Mouse (Mus musculus): ENCODE measurements around the gene Cdk5rap3. TPM values are rescaled to one million over a fixed set of nuclear protein-coding genes. Genes with fewer than 3 reads are reported as not detected.

The Cdk5rap3 gene
- polyA plus RNA-seq, 1 experiment from 2014 or later = 50.4 TPM

- Histone ChIP-seq H3K4me3 (no peak overlapping the region), H3K4me1 (peaks cover 28% of the 10 kb centered on the region), H3K4me2 (no peak overlapping the region), H3K9ac (no peak overlapping the region; the same call in 1 of the 2 replicates), H3K27ac (replicated peaks) (no peak overlapping the region), H3K9me3 (no peaks in the 10 kb centered on the region), H3K36me3 (no peaks in the 10 kb centered on the region), H3K27me3 (replicated peaks) (peaks cover 38% of the 10 kb centered on the region)
- WGBS = 46% methylated on average over 8 of the region's 8 CpGs
- ATAC-seq (ENCODE audit: extremely low read depth, insufficient number of reproducible peaks, low FRiP score, low TSS enrichment) = no peak
Measured at GRCm38 (mm10) chr11:96931327-96932062, 15.2 kb upstream of the Cdk5rap3 start.

- H3K27me3 ChIP-seq (replicated peaks) = peaks cover 40% of the 10 kb centered on the region
- no peaks in the 10 kb centered on the region for H3K9me3 ChIP-seq
- H3K4me1 ChIP-seq = peaks cover 22% of the 10 kb centered on the region
- H3K27ac ChIP-seq (replicated peaks) = no peak overlapping the region
- no peak overlapping the region for H3K4me3 ChIP-seq
- ATAC-seq (ENCODE audit: extremely low read depth, insufficient number of reproducible peaks, low FRiP score, low TSS enrichment) = no peak
- 49% methylated on average over 9 of the region's 9 CpGs for WGBS
- H3K9ac ChIP-seq = no peak overlapping the region
- no peak overlapping the region; the same call in 1 of the 2 replicates for H3K4me2 ChIP-seq
- no peaks in the 10 kb centered on the region for H3K36me3 ChIP-seq
Measured at GRCm38 (mm10) chr11:96929766-96930331, 13.6 kb upstream of the Cdk5rap3 start.

GRCm38 (mm10) chr11:96929096-96929765, 12.9 kb upstream of the Cdk5rap3 start:
- H3K4me2 ChIP-seq = no peak overlapping the region
- ATAC-seq (ENCODE audit: extremely low read depth, insufficient number of reproducible peaks, low FRiP score, low TSS enrichment) = no peak
- no peaks in the 10 kb centered on the region for H3K36me3 ChIP-seq
- no peak overlapping the region for H3K9ac ChIP-seq
- WGBS = 13% methylated on average over 13 of the region's 13 CpGs
- H3K27me3 ChIP-seq (replicated peaks) = peaks cover 40% of the 10 kb centered on the region
- H3K9me3 ChIP-seq = no peaks in the 10 kb centered on the region
- no peak overlapping the region for H3K27ac ChIP-seq (replicated peaks)
- peaks cover 16% of the 10 kb centered on the region for H3K4me1 ChIP-seq
- H3K4me3 ChIP-seq = no peak overlapping the region

GRCm38 (mm10) chr11:96928691-96929090, 12.4 kb upstream of the Cdk5rap3 start:
- Histone ChIP-seq H3K27ac (replicated peaks) (no peak overlapping the region), H3K9me3 (no peaks in the 10 kb centered on the region), H3K27me3 (replicated peaks) (peaks cover 40% of the 10 kb centered on the region), H3K4me1 (peaks cover 15% of the 10 kb centered on the region), H3K4me3 (no peak overlapping the region), H3K4me2 (no peak overlapping the region), H3K9ac (no peak overlapping the region), H3K36me3 (no peaks in the 10 kb centered on the region)
- no peak for ATAC-seq (ENCODE audit: extremely low read depth, insufficient number of reproducible peaks, low FRiP score, low TSS enrichment)
- WGBS = 8% methylated on average over 5 of the region's 5 CpGs

DNA sequence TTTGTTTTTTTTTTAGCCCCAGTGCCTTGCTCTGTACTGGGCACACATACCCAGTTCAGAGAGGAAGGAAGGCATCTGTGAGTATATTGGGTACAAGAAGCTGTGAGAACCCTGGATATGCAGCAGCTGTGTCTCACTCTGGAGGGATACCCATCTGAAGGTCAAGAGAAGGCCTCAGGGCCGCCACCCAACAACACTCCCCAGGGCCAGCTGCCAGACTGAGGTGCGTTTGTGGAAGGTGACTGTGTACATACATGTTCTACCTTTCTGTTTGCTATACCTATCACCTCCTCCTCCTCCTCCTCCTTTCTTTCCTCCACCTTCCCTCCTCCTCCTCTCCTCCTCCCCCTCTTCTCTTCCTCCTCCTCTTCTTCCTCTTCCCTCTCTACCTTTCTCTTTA, 11.8 kb upstream of the Cdk5rap3 start, which contains the start of gene Prr15l:
Gene Prr15l (plus strand): TSS at position 17 of the 400 bp plus-strand sequence.
- Histone ChIP-seq H3K9me3 (no peaks in the 10 kb centered on the region), H3K27me3 (replicated peaks) (peaks cover 40% of the 10 kb centered on the region), H3K36me3 (no peaks in the 10 kb centered on the region), H3K4me2 (no peak within 1 kb of the TSS), H3K4me3 (no peak within 1 kb of the TSS), H3K4me1 (peaks cover 12% of the 10 kb centered on the region), H3K27ac (replicated peaks) (no peak within 1 kb of the TSS), H3K9ac (no peak within 1 kb of the TSS)
- no peak for ATAC-seq (ENCODE audit: extremely low read depth, insufficient number of reproducible peaks, low FRiP score, low TSS enrichment)
- WGBS = 65% methylated on average over 2 of the region's 2 CpGs

DNA sequence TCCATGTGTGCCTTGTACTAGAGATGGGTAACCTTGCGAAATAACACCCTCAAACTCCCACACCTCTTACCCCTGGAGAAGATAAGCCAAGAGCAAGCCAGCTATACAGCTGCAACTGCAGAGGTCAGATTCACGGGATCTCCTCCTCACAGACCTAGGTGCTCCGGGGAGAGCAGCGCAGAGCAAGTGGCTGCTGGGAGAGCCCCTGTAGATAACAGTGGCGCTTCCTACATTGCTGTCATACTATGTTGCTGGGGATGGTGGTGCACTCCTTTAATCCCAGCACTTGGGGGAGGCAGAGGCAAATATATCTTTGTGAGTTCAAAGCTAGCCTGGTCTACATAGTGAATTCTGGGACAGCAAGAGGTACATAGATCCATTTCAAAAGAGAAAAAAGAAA, 10.3 kb upstream of the Cdk5rap3 start:
- H3K4me1 ChIP-seq = peaks cover 8% of the 10 kb centered on the region
- H3K4me2 ChIP-seq = no peak overlapping the region
- H3K27me3 ChIP-seq (replicated peaks) = peaks cover 40% of the 10 kb centered on the region
- WGBS = 56% methylated on average over 5 of the region's 5 CpGs
- H3K4me3 ChIP-seq = no peak overlapping the region
- ATAC-seq (ENCODE audit: extremely low read depth, insufficient number of reproducible peaks, low FRiP score, low TSS enrichment) = no peak
- H3K9me3 ChIP-seq = no peaks in the 10 kb centered on the region
- no peaks in the 10 kb centered on the region for H3K36me3 ChIP-seq
- H3K9ac ChIP-seq = no peak overlapping the region
- no peak overlapping the region for H3K27ac ChIP-seq (replicated peaks)

- peaks cover 36% of the 10 kb centered on the region for H3K27me3 ChIP-seq (replicated peaks)
- H3K9me3 ChIP-seq = no peaks in the 10 kb centered on the region
- H3K27ac ChIP-seq (replicated peaks) = no peak overlapping the region
- no peak overlapping the region for H3K4me2 ChIP-seq
- no peak for ATAC-seq (ENCODE audit: extremely low read depth, insufficient number of reproducible peaks, low FRiP score, low TSS enrichment)
- no peak overlapping the region for H3K4me3 ChIP-seq
- WGBS = 81% methylated on average over 12 of the region's 12 CpGs
- H3K36me3 ChIP-seq = no peaks in the 10 kb centered on the region
- H3K9ac ChIP-seq = no peak overlapping the region
- peaks cover 6% of the 10 kb centered on the region; the same call in 1 of the 2 replicates for H3K4me1 ChIP-seq
Measured at GRCm38 (mm10) chr11:96925469-96926148, 9.3 kb upstream of the Cdk5rap3 start.

GRCm38 (mm10) chr11:96924861-96925260, 8.6 kb upstream of the Cdk5rap3 start:
- ATAC-seq (ENCODE audit: extremely low read depth, insufficient number of reproducible peaks, low FRiP score, low TSS enrichment) = no peak
- WGBS = 73% methylated on average over 11 of the region's 11 CpGs
- no peak overlapping the region for H3K4me2 ChIP-seq
- H3K9me3 ChIP-seq = no peaks in the 10 kb centered on the region
- peaks cover 6% of the 10 kb centered on the region; the same call in 1 of the 2 replicates for H3K4me1 ChIP-seq
- no peak overlapping the region for H3K27ac ChIP-seq (replicated peaks)
- H3K9ac ChIP-seq = no peak overlapping the region
- H3K27me3 ChIP-seq (replicated peaks) = peaks cover 30% of the 10 kb centered on the region
- no peak overlapping the region for H3K4me3 ChIP-seq
- H3K36me3 ChIP-seq = no peaks in the 10 kb centered on the region

DNA sequence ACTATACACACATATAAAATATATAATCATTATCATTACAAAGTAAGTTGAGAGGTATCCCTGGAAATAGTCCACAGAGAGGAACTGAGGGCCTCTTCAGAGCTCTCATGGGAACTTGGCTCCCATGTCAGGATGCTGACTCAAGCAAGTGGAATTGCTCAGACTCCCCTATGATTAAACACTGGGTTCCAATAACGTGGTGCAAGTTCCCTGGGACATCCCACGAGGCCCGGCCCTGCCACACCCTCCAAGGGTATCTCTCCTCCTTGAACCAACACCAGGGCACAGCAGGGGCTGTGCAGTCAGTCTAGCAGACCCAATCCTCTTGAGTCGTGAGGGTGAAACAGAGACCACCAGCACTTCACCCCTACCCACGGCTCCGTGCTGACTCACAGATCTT, 2.7 kb upstream of the Cdk5rap3 start:
- Histone ChIP-seq H3K27me3 (replicated peaks) (no peaks in the 10 kb centered on the region; the same call in 1 of the 2 replicates), H3K4me3 (no peak overlapping the region), H3K9ac (no peak overlapping the region), H3K9me3 (no peaks in the 10 kb centered on the region), H3K36me3 (no peaks in the 10 kb centered on the region), H3K27ac (replicated peaks) (no peak overlapping the region), H3K4me2 (no peak overlapping the region), H3K4me1 (peaks cover 24% of the 10 kb centered on the region)
- ATAC-seq (ENCODE audit: extremely low read depth, insufficient number of reproducible peaks, low FRiP score, low TSS enrichment) = no peak
- WGBS = 36% methylated on average over 6 of the region's 6 CpGs

- Histone ChIP-seq H3K9ac (peak overlapping the region; percentile 74), H3K27me3 (replicated peaks) (no peaks in the 10 kb centered on the region; the same call in 1 of the 2 replicates), H3K4me1 (peaks cover 24% of the 10 kb centered on the region), H3K4me3 (no peak overlapping the region), H3K9me3 (no peaks in the 10 kb centered on the region), H3K36me3 (no peaks in the 10 kb centered on the region), H3K27ac (replicated peaks) (peak overlapping the region; percentile 48; the same call in 1 of the 2 replicates), H3K4me2 (peak overlapping the region; percentile 69)
- no peak for ATAC-seq (ENCODE audit: extremely low read depth, insufficient number of reproducible peaks, low FRiP score, low TSS enrichment)
- WGBS = 67% methylated on average over 6 of the region's 6 CpGs
Measured at GRCm38 (mm10) chr11:96917415-96917814, 1.1 kb upstream of the Cdk5rap3 start.

GRCm38 (mm10) chr11:96916885-96917396, 645 bp upstream of the Cdk5rap3 start:
- WGBS = 25% methylated on average over 13 of the region's 13 CpGs
- H3K4me2 ChIP-seq = peak overlapping the region; percentile 69
- peaks cover 24% of the 10 kb centered on the region for H3K4me1 ChIP-seq
- H3K27ac ChIP-seq (replicated peaks) = peak overlapping the region; percentile 48; the same call in 1 of the 2 replicates
- H3K36me3 ChIP-seq = no peaks in the 10 kb centered on the region; the same call in 1 of the 2 replicates
- no peaks in the 10 kb centered on the region; the same call in 1 of the 2 replicates for H3K27me3 ChIP-seq (replicated peaks)
- H3K4me3 ChIP-seq = peak overlapping the region; percentile 83
- no peaks in the 10 kb centered on the region for H3K9me3 ChIP-seq
- no peak for ATAC-seq (ENCODE audit: extremely low read depth, insufficient number of reproducible peaks, low FRiP score, low TSS enrichment)
- H3K9ac ChIP-seq = peak overlapping the region; percentile 74
